Comparison of ENCODE assay signal across 15 mouse cellular contexts in genomic region chr6:41262796-41263195, GRCm38 (mm10). TPM values are rescaled to one million over a fixed set of nuclear protein-coding genes. Genes with fewer than 3 reads are reported as not detected.
DNase-seq lines count a peak whose midpoint lies in the region; ATAC-seq and TF ChIP-seq lines count a peak whose summit lies in the region.
"Had no signal": no experiment of that assay in that cellular context is flagged by ENCODE, and none has a peak within 500 bp of the region (broad histone marks: within the 10 kb centered on the region; RNA-seq: fewer than 3 reads in every experiment).

No protein-coding gene starts in this region.

- peak; percentile 12 for DNase-seq in kidney, postnatal 0 days (ENCODE audit: low spot score)
- no peak for DNase-seq in kidney, adult 11 months
- DNase-seq in CD4-positive helper T cell, adult 2 months (ENCODE audit: low read depth, low spot score), result peak; percentile 15
- peak; percentile 6 for DNase-seq in ES-CJ7 (ENCODE audit: low read depth, low spot score)
- DNase-seq in right cerebral cortex, adult 2 months (ENCODE audit: low spot score in 2 of 2), result no peak
- DNase-seq: cerebellum, postnatal 25 days; left cerebral cortex, postnatal 4 days; lung, postnatal 14 days had no signal

- H3K27me3 ChIP-seq in kidney, postnatal 0 days (ENCODE audit: insufficient read depth, low read length), result no peaks in the 10 kb centered on the region

- TF ChIP-seq CTCF in kidney, postnatal 0 days (IDR thresholded peaks at IDR 0.05; ENCODE audit: low read depth), result peak; percentile 54

- no peak overlapping the region for H3K4me3 ChIP-seq in kidney, postnatal 0 days (replicated peaks; ENCODE audit: low read depth, low read length)
- H3K4me3 ChIP-seq: forebrain, embryonic 10.5 days; myocyte had no signal

- no peak for ATAC-seq in kidney, postnatal 0 days (replicated peaks; ENCODE audit: low FRiP score, low read depth)
- peak; percentile 74 for ATAC-seq in megakaryocyte, adult 5-6 weeks (ENCODE audit: poor library complexity, severe bottlenecking)
- no peak for ATAC-seq in erythroblast, adult 5-6 weeks (replicated peaks; ENCODE audit: low FRiP score, poor library complexity, severe bottlenecking)
- ATAC-seq: inflammation-experienced regulatory T-cells, adult 6 months had no signal

- H3K9ac ChIP-seq in kidney, postnatal 0 days (ENCODE audit: low read depth, low read length), result no peak overlapping the region

- H3K36me3 ChIP-seq in kidney, postnatal 0 days (ENCODE audit: insufficient read depth, low read length), result no peaks in the 10 kb centered on the region
- H3K36me3 ChIP-seq: forebrain, embryonic 10.5 days had no signal

- H3K4me1 ChIP-seq in kidney, postnatal 0 days (replicated peaks; ENCODE audit: insufficient read depth, low read length), result no peaks in the 10 kb centered on the region
- H3K4me1 ChIP-seq: forebrain, embryonic 10.5 days had no signal

- WGBS in kidney, postnatal 0 days, result 46% methylated on average over 3 of the region's 3 CpGs

- no peak overlapping the region for H3K4me2 ChIP-seq in kidney, postnatal 0 days (ENCODE audit: low read length)

- no peaks in the 10 kb centered on the region for H3K9me3 ChIP-seq in kidney, postnatal 0 days (replicated peaks; ENCODE audit: low read length)

- H3K27ac ChIP-seq in kidney, postnatal 0 days, result no peak overlapping the region
- H3K27ac ChIP-seq: forebrain, embryonic 10.5 days had no signal

RNA-seq across cellular contexts. Expression of gene Try4, which starts 39.3 kb away (rescaled TPM):
- polyA plus RNA-seq in kidney, postnatal 0 days (2015; fragmentation: Nextera tagmentation; extraction: Ambion mirVana), result not detected in 2 replicates
- total RNA-seq in megakaryocyte, adult 5-6 weeks (2015), result not detected in 2 replicates
- total RNA-seq in megakaryocyte, adult 5-6 weeks (2017), result not detected in 2 replicates
- not detected in 2 replicates for total RNA-seq in erythroblast, adult 5-6 weeks (2015; ENCODE audit: low replicate concordance)
- total RNA-seq in erythroblast, adult 5-6 weeks (2017; ENCODE audit: low replicate concordance), result not detected in 2 replicates
- total RNA-seq: heart, adult 18-20 months; layer of hippocampus, adult 8-10 months; left cerebral cortex, postnatal 4 days had no signal
- polyA plus RNA-seq: forebrain, embryonic 10.5 days; inflammation-experienced regulatory T-cells, adult 6 months; myocyte had no signal

RNA-seq across cellular contexts. Expression of gene Try5, which starts 53.8 kb away (rescaled TPM):
- polyA plus RNA-seq in kidney, postnatal 0 days (2015; fragmentation: Nextera tagmentation; extraction: Ambion mirVana), result not detected in 2 replicates
- total RNA-seq in megakaryocyte, adult 5-6 weeks (2015), result not detected in 2 replicates
- not detected in 2 replicates for total RNA-seq in megakaryocyte, adult 5-6 weeks (2017)
- not detected in 2 replicates for total RNA-seq in erythroblast, adult 5-6 weeks (2015; ENCODE audit: low replicate concordance)
- not detected in 2 replicates for total RNA-seq in erythroblast, adult 5-6 weeks (2017; ENCODE audit: low replicate concordance)
- total RNA-seq: heart, adult 18-20 months; layer of hippocampus, adult 8-10 months had no signal
- polyA plus RNA-seq: forebrain, embryonic 10.5 days; inflammation-experienced regulatory T-cells, adult 6 months had no signal

Comparison
In these comparisons a context has a peak if more than half of its experiments do, and no peak if none do; other contexts are left out.
1. DNase-seq: peak in kidney, postnatal 0 days (single experiment), CD4-positive helper T cell, adult 2 months (single experiment) and ES-CJ7 (single experiment); none in kidney, adult 11 months (single experiment) and right cerebral cortex, adult 2 months (0 of 2).